Mouse (Mus musculus): ENCODE results near the gene Nmnat3.

The Nmnat3 gene

DNA sequence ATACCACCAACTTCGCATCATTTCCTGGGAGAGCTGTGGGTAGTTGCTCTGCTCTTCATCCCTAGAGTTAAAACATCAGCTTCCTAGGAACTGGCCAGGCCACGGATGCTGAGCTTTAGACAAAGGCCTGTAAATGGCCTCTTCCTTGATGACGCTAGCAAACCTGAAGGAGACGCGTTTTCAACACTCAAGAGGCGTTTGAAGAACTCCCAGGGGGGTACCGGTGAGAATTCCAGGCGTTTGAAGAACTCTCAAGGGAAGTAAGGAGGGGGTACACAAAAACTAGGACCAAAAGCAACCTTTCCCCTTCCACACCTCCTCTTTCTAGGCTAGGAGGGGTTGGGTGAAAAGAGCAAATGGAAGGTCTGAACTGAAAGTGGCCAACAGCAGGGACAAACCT is 137.1 kb downstream of the Nmnat3 start:
- no peak for DNase-seq

DNA sequence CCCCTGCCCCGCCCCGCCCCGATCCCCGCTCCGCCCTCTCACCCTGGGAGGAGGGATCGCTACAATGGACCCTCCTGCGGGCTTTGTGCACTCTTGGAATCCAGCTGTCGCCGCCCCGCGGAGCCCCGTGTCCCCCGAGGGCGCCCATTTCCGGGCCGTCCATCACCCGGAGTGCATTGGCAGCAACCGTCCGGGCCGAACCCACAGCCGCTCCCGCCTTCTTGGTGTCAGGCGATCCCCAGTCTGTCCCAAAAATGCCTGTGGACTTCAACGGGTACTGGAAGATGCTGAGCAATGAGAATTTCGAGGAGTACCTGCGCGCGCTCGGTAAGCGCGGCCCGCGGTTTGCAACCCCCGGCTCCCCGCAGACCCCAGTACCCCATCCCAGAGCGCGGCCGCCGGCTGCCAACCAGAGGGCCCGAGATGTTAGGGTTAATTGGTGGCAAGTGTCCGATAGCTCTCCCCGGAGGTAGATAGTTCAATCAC is 137.5 kb downstream of the Nmnat3 start:
- peak; percentile 6 to 8 for DNase-seq

DNA sequence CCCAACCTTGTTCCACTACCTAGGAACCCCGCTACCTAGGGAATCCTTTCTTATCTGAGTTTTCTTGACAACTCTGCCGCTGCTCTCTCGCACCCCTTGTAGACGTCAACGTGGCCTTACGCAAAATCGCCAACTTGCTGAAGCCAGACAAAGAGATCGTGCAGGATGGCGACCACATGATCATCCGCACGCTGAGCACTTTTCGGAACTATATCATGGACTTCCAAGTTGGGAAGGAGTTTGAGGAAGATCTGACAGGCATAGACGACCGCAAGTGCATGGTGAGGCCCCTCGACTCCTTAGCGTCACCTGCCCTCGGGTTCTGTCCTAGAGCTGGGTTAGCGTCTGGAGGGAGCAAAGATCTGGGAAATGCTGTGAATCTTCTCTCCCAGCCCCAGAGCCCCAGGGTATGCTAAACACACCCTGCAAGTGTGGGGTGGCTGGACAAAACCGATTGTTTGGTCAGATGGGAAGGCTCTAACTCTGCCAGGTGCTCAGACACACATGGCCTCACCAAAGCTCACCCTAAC is 138.2 kb downstream of the Nmnat3 start:
- no peak for DNase-seq

DNA sequence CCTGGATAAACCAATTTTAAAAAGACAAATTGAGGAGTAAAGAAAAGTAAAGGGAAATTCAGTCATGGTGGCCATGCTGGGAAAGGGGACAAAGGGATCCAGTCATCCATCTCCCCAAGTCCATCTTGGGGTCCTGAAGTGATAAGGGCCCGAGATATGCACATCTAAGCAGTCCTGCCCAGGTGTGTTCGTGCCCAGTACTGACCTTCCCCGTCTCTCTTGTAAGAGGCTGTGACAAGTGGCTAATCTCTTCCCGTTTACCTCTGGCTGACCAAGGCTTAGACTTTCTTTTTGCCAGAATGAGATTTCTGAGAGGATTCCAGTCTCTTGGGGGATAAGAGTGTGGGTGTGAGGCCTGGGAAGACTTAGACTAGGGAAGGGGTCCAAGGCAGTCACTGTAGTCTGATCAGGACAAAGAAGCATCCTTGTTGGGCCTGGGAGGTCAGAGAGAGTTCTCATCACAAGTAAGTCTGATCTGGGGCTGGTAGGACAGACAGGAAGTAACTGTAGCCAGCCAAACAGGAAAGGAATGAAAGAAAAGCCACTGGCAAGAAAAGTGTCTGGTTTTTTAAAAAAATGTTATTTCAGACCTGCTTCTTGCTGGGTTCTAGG is 140.8 kb downstream of the Nmnat3 start:
- DNase-seq: no peak

DNA sequence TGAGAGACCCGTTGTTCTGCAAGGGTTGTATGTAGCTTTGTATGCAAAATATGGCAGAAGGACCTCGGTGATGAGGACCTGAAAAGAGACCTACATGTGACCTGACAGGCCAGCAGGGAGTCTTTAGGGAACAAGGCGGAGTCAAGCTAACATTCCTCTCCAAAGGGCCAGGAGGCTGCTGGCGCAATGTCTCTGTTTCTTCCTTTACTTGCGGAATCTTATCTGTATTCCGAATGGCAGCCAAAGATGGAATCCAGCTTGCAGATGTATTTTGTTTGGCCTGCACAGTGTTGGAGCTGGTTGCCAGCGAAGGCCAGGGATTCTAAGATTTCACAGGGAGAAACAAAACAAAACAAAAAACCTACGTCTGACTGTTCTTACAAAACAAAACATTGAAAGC is 141.5 kb downstream of the Nmnat3 start:
- DNase-seq: no peak

DNA sequence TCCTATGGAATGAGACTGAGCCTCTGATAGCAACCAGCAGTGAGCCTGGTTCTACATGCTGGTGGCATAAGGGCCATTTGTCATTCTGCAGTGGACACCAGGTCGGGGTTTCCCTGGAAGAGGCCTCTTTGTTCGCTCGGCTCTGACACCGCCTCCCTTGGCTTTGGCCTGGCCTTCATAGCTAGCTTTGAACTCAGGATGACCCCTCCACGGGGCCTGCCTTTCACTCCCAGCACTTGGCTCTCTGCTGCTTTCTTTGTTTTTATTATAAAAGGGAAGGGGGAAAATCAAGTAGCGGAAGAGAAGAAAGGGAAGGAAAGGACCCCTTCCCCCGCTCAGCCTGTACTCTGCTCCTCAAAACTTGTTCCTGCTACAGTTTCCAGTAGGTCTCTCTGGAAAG is 142.6 kb downstream of the Nmnat3 start:
- DNase-seq: no peak

DNA sequence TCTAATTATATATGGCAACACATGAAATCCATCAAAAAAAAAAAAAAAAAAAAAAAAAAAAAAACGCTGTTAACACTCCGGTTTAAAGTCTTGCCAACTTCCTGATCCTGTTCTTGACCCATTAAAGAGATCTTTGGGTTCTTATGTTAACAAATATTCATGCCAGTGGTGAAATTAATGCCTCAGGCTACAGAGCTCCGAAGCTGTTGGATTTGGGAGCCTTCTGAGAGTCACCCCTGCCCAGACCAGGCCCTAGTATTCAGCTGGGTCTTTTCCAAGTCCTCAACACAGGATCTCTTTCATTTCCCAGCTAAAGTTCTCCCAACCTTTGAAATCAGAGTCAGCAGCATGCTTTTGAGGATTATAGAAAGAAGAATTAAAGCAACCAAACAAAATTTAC is 143.3 kb downstream of the Nmnat3 start:
- DNase-seq: no peak

DNA sequence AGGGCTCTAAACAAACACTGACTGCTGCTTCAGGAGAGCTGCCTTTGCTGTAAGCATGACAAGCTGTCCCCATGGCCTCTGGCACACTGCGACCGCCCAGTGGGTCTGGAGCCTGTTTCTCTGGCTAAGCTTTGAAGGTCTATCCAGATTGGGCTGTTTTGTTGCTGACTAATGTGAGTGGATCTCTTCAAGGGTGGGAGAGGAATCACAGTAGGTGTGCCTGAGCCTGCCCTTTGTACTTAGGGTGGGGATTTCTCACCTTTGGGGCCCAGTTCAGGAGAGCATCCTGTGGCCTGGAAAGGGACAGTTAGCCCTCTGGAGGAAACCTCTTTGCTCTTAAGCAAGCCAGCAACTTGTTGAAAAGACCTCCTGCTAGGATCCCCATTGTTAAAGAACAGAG is 145.8 kb downstream of the Nmnat3 start:
- DNase-seq: no peak

DNA sequence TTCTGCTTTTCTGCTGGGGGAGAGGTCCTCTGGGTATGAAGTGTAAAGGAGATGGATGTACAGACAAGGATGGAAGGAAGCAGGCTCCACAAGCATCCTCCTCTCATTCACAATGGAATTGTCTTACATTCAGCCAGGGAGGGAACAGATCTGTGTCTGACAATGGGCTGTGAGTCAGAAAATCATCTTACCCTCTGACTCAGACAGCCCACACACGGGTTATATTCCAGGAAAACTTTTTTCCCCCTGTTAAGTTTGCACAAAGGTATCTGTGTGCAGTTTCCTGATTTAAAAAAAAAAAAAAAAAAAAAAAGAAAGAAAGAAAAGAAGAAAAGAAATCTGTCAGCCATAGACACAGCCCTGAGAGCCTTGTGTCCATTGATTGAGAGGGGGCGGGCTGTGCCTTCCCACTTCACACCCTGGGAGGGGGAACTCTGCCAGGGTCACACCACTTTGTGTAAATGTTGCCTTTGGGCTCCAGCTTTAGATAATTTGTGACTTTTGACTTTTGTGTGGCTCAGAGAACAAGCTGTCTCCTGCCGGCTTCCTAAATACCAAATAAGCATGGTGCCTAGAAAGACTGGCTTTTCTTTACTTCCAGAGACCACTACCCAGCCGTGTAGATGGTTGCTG is 146.8 kb downstream of the Nmnat3 start:
- DNase-seq: no peak

DNA sequence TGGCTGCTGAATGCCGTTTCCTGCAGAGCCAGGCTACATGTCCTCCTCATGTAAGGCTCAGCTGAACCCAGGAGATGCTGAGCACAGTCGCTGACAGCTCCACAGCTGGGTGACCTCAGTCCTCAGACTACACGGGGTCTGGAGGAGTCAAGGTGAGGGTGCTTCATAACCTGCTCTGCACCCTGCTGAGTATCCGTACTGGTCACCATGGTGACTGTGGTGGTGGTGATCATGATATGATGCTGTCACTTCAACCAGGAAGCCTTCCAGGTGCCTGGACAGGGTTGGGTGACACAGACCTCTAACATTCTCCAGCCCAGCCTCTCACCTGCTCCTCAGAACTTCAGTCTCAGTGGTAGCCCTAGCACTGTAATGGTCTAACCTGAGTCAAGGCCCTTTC is 150.6 kb downstream of the Nmnat3 start:
- DNase-seq: no peak

DNA sequence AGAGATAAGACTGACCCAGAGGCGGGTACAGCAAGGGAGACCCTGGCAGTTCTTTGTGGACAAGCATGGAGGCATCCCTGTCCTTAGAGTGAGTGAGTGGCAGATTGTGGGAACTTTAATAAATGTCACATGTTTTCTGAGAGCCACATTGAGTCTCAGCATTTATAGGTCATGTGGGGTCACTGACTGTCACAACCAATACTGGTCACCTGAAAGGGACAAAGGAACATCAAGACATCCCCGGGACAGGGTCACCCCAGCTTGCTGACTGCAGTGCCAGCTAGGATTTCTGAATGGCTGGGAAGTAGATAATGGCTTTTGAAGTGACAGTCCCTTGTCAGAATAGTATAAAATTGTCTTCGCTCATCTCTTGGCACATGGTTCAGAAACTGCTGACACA is 151.9 kb downstream of the Nmnat3 start:
- DNase-seq: no peak

DNA sequence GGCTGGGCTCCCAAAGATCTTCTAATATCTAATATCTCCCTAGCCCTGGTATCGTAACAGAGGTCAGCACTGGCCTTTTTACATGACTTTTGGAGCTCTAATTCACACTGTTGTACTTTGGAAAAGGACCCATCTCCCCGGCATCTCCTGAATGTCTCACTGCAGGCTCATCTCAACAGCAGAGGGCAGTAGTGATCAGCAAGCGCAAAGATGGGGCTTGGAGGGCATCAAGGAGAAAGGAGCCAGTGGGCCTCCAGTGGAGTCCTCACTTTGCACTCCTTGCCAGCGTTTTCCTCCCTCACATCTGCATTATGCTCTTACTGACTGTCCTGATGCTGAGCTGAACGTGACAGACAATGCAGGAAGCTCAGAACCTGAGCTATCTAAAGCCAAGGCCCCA is 155.4 kb downstream of the Nmnat3 start:
- no peak for DNase-seq

DNA sequence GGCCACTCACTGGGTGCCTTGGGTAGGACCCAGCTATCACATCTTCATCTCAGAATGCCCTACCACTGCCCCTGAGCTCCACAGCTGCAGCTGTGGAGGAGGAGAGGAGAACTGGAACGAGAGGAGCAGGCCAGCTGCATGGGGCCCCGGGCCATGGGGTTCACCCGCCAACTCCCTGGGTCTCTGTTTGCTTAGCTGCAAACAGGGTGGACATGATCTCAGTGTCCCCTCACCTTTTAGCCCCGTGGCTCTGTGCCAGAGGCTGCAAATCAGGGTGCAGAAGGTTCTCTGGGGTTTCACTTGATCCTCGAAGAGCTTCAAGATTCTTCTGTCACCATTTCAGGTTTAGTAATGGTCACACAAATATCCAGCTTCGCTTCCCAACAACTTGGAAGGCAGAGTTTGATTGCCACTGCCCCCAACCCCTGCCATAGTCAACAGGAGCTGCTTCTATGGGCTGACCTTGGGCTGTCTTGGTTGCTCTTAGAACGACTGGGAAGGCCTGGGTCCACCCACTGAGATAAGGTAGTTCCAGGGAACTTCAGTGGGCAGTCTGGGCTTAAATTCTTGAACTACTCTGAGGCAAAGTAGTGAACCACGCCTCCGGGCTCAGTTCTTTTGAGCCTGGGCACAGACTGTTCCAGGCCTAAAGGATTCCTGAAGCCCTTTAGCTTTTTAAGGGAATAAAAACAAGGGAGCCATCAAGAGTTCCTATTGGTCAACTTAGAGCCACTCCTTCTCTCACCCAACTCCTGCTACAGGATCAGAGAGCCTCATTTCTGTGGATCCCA is 158.3 kb downstream of the Nmnat3 start:
- no peak for DNase-seq

DNA sequence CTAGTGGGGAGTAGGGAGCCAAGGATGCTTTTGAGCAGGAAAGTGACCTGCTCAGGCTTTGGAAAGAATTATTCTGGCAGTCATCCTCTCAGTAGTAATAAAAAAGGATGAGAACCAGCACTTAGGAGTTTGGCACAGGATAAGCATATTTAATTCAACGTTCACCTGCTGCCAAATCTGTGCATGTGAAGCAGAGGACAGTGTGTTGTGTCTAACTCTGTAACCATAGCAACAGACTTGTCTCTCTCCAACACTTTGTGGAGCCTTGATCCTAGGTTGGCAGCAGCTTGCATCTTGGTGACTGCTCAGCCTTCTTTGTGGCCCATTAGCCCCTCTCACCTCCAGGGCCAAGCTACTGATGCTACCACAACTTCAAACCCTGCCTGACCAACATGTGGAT is 163.7 kb downstream of the Nmnat3 start:
- DNase-seq: no peak

DNA sequence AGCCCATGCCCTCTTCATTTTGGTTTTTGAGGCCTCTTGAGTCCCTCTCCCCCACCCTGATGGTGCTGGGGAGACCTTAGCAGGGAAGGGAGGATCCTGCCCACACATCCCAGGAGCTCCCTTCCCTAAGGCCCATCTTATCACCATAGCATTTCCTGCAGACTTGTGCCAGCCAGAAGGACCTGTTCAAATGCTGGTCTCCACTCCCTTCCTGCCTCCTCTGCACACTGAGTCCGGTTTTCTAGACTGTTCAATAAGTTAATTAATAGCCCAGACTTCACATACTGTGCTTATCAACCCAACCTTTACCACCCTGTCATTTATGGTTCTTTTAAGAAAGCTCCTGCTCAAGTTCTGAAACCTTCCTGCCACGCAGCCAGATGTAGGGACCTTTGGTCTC is 179.5 kb downstream of the Nmnat3 start:
- DNase-seq: no peak

Data from B cell, adult 2 months (primary cell).